Mouse (Mus musculus) large intestine, adult 2 months (tissue): ENCODE data around the gene Haus3. TPM values are rescaled to one million over a fixed set of nuclear protein-coding genes. Genes with fewer than 3 reads are reported as not detected.

Experiments
- DNase-seq: peaks from one replicate; pipeline ENCODE4 v3.0.0-alpha.2; 2012; ENCODE audit warnings: low read depth, low spot score
- WGBS: fragments of 180-500 bp; shearing (Covaris S2); methylation state at CpG from one replicate; pipeline ENCODE4 v1.1.7; 2018; 5-methylcytosine and 5-hydroxymethylcytosine counted together
- polyA plus RNA-seq: library from polyadenylated mRNA; depleted of rRNA; stranded (reverse); fragments of >200 nt; gene quantifications from 2 replicates; pipeline ENCODE4 v1.2.3, GENCODE M21; 2012; rRNA removed

The Haus3 gene
- polyA plus RNA-seq, 1 experiment: 0.77 TPM

- no peak for DNase-seq
- WGBS: 0% methylated on average over 1 of the region's 1 CpGs
These were observed 29.6 kb downstream of the Haus3 start for GRCm38 (mm10) chr5:34139751-34140150.

- DNase-seq: no peak
- 79% methylated on average over 2 of the region's 2 CpGs for WGBS
These were observed 36.6 kb downstream of the Haus3 start for GRCm38 (mm10) chr5:34132731-34133130.

DNA sequence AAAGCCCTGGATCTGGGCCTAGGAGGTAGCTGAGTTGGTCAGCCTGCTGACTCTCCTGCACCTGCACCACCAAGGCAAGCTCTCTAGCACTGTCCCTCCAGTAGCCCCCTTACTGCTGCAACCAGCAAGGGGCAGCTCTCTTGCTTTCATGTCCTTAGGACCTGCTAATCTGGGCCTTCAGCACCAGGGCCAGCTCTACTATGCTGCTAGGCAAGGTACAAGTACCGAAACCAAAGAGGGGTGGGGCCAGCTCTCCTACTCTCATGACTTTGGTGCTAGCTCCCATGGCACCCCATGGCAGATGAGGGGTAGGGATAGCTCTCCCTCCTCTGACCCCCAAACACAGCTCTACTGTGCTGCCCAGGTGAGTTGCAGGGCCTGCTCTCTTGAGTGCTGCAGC is 45.2 kb downstream of the Haus3 start:
- 22% methylated on average over 1 of the region's 1 CpGs for WGBS
- no peak for DNase-seq

- WGBS: 73% methylated on average over 3 of the region's 3 CpGs
- DNase-seq: no peak
These were observed 50.0 kb downstream of the Haus3 start for GRCm38 (mm10) chr5:34119121-34119856.

- WGBS: 67% methylated on average over 1 of the region's 1 CpGs
- DNase-seq: no peak
These were observed 63.6 kb downstream of the Haus3 start for GRCm38 (mm10) chr5:34105681-34106080.

Other genes with a start within 250 kb of the Haus3 start
- 28.5 and 32.8 TPM in 2 replicates for gene Nelfa, start 233.1 kb downstream of the Haus3 start, polyA plus RNA-seq
- gene Gm1673, start 186.1 kb downstream of the Haus3 start, polyA plus RNA-seq: 3.7 and 4.3 TPM in 2 replicates
- 0.47 and 0.61 TPM in 2 replicates for gene Nat8l, start 173.5 kb downstream of the Haus3 start, polyA plus RNA-seq
- gene Poln, start 79 bp downstream of the Haus3 start, polyA plus RNA-seq: 0.05 and 0.48 TPM in 2 replicates
- 48.9 and 65.6 TPM in 2 replicates for gene Mxd4, start 18.2 kb upstream of the Haus3 start, polyA plus RNA-seq
- 0.57 and 1.9 TPM in 2 replicates for gene Zfyve28, start 118.9 kb upstream of the Haus3 start, polyA plus RNA-seq
- not detected in 2 replicates for gene Cfap99, start 119.1 kb upstream of the Haus3 start, polyA plus RNA-seq
- 60.4 and 62.9 TPM in 2 replicates for gene Rnf4, start 166.8 kb upstream of the Haus3 start, polyA plus RNA-seq
- 12.0 and 24.3 TPM in 2 replicates for gene Fam193a, start 200.4 kb upstream of the Haus3 start, polyA plus RNA-seq